Mouse (Mus musculus) cerebellum, postnatal 10 days (tissue): ENCODE results near the gene Cdh13.

Source experiments
- DNase-seq, 2 experiments: peaks; one replicate each; pipeline ENCODE4 v3.0.0; 2021; ENCODE audit warnings: mixed read lengths in 2 of 2

Cdh13 gene

GRCm38 (mm10) chr8:119109655-119110054 is 826.1 kb downstream of the Cdh13 start:
- no peak for DNase-seq

- DNase-seq = peak; percentile 45 to 52
These were observed 829.3 kb downstream of the Cdh13 start for GRCm38 (mm10) chr8:119112861-119113260.

GRCm38 (mm10) chr8:119121236-119121635 is 837.7 kb downstream of the Cdh13 start:
- DNase-seq = no peak

- no peak for DNase-seq
These were observed 844.3 kb downstream of the Cdh13 start for GRCm38 (mm10) chr8:119127841-119128240.

GRCm38 (mm10) chr8:119128266-119128665 is 844.7 kb downstream of the Cdh13 start:
- no peak for DNase-seq

- peak; percentile 80 for DNase-seq
These were observed 873.0 kb downstream of the Cdh13 start for GRCm38 (mm10) chr8:119156454-119156921.

- peak; percentile 85 to 89 for DNase-seq
These were observed 875.1 kb downstream of the Cdh13 start for GRCm38 (mm10) chr8:119158628-119159027.

GRCm38 (mm10) chr8:119159794-119160193 is 876.3 kb downstream of the Cdh13 start:
- no peak for DNase-seq

- DNase-seq = no peak
These were observed 880.5 kb downstream of the Cdh13 start for GRCm38 (mm10) chr8:119164076-119164475.

- DNase-seq = peak; percentile 88 to 92
These were observed 893.8 kb downstream of the Cdh13 start for GRCm38 (mm10) chr8:119177226-119177935.

- peak; percentile 60 to 79 for DNase-seq
These were observed 897.1 kb downstream of the Cdh13 start for GRCm38 (mm10) chr8:119180626-119181025.

GRCm38 (mm10) chr8:119195695-119196094 is 912.2 kb downstream of the Cdh13 start:
- peak; percentile 74 to 82 for DNase-seq

GRCm38 (mm10) chr8:119196486-119197150 is 913.1 kb downstream of the Cdh13 start:
- peak; percentile 86 to 87 for DNase-seq

GRCm38 (mm10) chr8:119208567-119208966 is 925.0 kb downstream of the Cdh13 start:
- DNase-seq = no peak

GRCm38 (mm10) chr8:119224547-119224946 is 941.0 kb downstream of the Cdh13 start:
- DNase-seq = peak; percentile 45 to 47

GRCm38 (mm10) chr8:119245181-119245580 is 961.6 kb downstream of the Cdh13 start:
- DNase-seq = peak in 1 of 2 experiments; percentile 34

GRCm38 (mm10) chr8:119245641-119246040 is 962.1 kb downstream of the Cdh13 start:
- DNase-seq = peak; percentile 38 to 52

- DNase-seq = no peak
These were observed 970.8 kb downstream of the Cdh13 start for GRCm38 (mm10) chr8:119254358-119254757.

- no peak for DNase-seq
These were observed 975.1 kb downstream of the Cdh13 start for GRCm38 (mm10) chr8:119258642-119259041.

- DNase-seq = peak; percentile 80 to 89
These were observed 980.2 kb downstream of the Cdh13 start for GRCm38 (mm10) chr8:119263750-119264149.

- no peak for DNase-seq
These were observed 982.8 kb downstream of the Cdh13 start for GRCm38 (mm10) chr8:119266304-119266703.

- DNase-seq = no peak
These were observed 986.0 kb downstream of the Cdh13 start for GRCm38 (mm10) chr8:119269576-119269975.

GRCm38 (mm10) chr8:119270371-119270770 is 986.8 kb downstream of the Cdh13 start:
- no peak for DNase-seq

GRCm38 (mm10) chr8:119272891-119273290 is 989.4 kb downstream of the Cdh13 start:
- DNase-seq = peak; percentile 60 to 80
